Mouse (Mus musculus): ENCODE results near the gene Zfp341.

DNA sequence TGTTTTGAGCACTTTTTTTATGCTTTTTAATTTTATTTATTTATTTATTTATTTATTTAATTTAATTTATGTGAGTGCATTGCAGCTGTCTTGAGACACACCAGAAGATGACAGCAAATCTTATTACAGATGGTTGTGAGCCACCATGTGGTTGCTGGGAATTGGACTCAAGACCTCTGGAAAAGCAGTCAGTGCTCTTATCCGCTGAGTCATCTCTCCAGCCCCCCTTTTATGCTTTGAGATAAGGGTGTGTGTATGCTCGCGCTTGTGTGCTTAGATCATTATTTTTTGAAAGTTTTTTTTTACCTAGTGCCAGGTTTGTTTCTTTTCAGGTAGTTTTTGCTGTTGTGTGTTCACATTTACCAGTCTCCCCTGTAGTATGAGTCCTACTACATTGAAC is 65.9 kb downstream of the Zfp341 start:
- TF ChIP-seq SMC3 (IDR thresholded peaks at IDR 0.05; ENCODE audit: low read depth, low read length): no peak
- TF ChIP-seq CTCF (IDR thresholded peaks at IDR 0.05 in 2 of 3, conservative IDR thresholded peaks at IDR 0.05 in 1 of 3; ENCODE audit: control insufficient read depth in 1 of 3, insufficient read depth in 1 of 3, low read depth in 2 of 3, low read length in 3 of 3, poor library complexity in 1 of 3, severe bottlenecking in 1 of 3): no peak
